Mouse (Mus musculus) midbrain, embryonic 12.5 days (tissue): ENCODE measurements around the gene Spint5. TPM values are rescaled to one million over a fixed set of nuclear protein-coding genes. Genes with fewer than 3 reads are reported as not detected.

ENCODE experiments used
- ATAC-seq: fragments of 200-750 bp; cut with Nextera tagmentation; 2 replicates; pipeline ENCODE4 v1.8.0; 2017; ENCODE audit warnings: low read depth, moderate TSS enrichment, moderate library complexity; ENCODE audit not compliant: low FRiP score
- H3K27ac ChIP-seq: fragments of 300-500 bp; sonication (generic); replicated peaks from 2 replicates; pipeline ENCODE4 v1.5.1; 2016; ENCODE audit warnings: mild to moderate bottlenecking
- H3K27me3 ChIP-seq: fragments of 300-500 bp; sonication (generic); 2 replicates; pipeline ENCODE4 v1.6.1; 2016; ENCODE audit warnings: mild to moderate bottlenecking
- H3K36me3 ChIP-seq: fragments of 300-500 bp; sonication (generic); 2 replicates; pipeline ENCODE4 v1.6.1; 2016
- H3K4me1 ChIP-seq: fragments of 300-500 bp; sonication (generic); 2 replicates; pipeline ENCODE4 v1.6.1; 2016
- H3K4me2 ChIP-seq: fragments of 300-500 bp; sonication (generic); replicated peaks from 2 replicates; pipeline ENCODE4 v1.6.1; 2016; ENCODE audit warnings: mild to moderate bottlenecking, moderate library complexity
- H3K4me3 ChIP-seq: fragments of 300-500 bp; sonication (generic); 2 replicates; pipeline ENCODE4 v1.5.1; 2016; ENCODE audit warnings: mild to moderate bottlenecking
- H3K9ac ChIP-seq: fragments of 300-500 bp; sonication (generic); replicated peaks from 2 replicates; pipeline ENCODE4 v1.6.1; 2016; ENCODE audit warnings: mild to moderate bottlenecking, moderate library complexity
- H3K9me3 ChIP-seq: fragments of 300-500 bp; sonication (generic); 2 replicates; pipeline ENCODE4 v1.6.1; 2016; ENCODE audit warnings: mild to moderate bottlenecking
- WGBS: fragments of 180-500 bp; shearing (Covaris S2); methylation state at CpG from one replicate; pipeline ENCODE4 v1.1.7; 2016; 5-methylcytosine and 5-hydroxymethylcytosine counted together
- polyA plus RNA-seq: library from polyadenylated mRNA; unstranded; fragments of >200 nt; fragmentation: Nextera tagmentation; extraction: Ambion mirVana; gene quantifications from 2 replicates; pipeline ENCODE4 v1.2.1, GENCODE M21; 2016

The Spint5 gene
- polyA plus RNA-seq, 1 experiment from 2014 or later, result not detected

DNA sequence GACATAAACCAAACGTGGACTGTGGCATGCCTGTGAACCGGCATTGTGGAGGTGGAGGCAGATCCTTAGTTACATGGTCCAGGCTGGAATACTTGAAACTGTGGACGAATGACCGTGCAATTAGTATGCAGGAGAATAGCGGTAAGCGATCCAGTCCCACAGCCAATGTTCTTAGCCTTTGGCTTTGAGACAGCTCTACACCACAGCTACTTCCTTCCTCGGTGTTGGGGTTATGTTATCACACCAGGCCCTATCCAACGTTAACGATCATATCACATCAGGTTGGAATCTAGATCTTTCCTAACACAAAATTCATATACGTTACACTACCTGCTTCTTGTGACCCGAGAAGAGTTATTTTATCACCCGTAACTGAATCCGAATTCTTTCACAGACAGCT, 29.9 kb downstream of the Spint5 start:
- no peak overlapping the region for H3K27ac ChIP-seq
- whole genome bisulfite sequencing, result 74% methylated on average over 13 of the region's 13 CpGs
- H3K36me3 ChIP-seq, result peaks cover 24% of the 10 kb centered on the region
- H3K4me3 ChIP-seq, result peak overlapping the region; percentile 76
- ATAC-seq, result no peak
- H3K9me3 ChIP-seq, result no peaks in the 10 kb centered on the region
- H3K4me1 ChIP-seq, result peaks cover 18% of the 10 kb centered on the region
- H3K9ac ChIP-seq, result peak overlapping the region; percentile 84
- 0 out of 2 replicates have a peak, but pooled peaks cover 7% of the 10 kb centered on the region for H3K27me3 ChIP-seq
- H3K4me2 ChIP-seq, result peak overlapping the region; percentile 83

- peaks cover 32% of the 10 kb centered on the region for H3K36me3 ChIP-seq
- peak; percentile 91 for ATAC-seq
- WGBS, result under 1% methylated on average over 64 of the region's 70 CpGs
- H3K4me3 ChIP-seq, result peak within 1 kb of the TSS; percentile 76
- peak within 1 kb of the TSS; percentile 67 for H3K27ac ChIP-seq
- H3K9me3 ChIP-seq, result no peaks in the 10 kb centered on the region
- H3K4me1 ChIP-seq, result peaks cover 18% of the 10 kb centered on the region
- peak within 1 kb of the TSS; percentile 83 for H3K4me2 ChIP-seq
- 0 out of 2 replicates have a peak, but pooled peaks cover 7% of the 10 kb centered on the region for H3K27me3 ChIP-seq
- H3K9ac ChIP-seq, result peak within 1 kb of the TSS; percentile 84
These were observed 30.9 kb downstream of the Spint5 start, which contains the start of the genes Wfdc3 and Dnttip1 for GRCm38 (mm10) chr2:164745843-164746479. TSS of gene Wfdc3 (minus strand) at chr2:164745931. TSS of gene Dnttip1 (plus strand) at chr2:164745983.

DNA sequence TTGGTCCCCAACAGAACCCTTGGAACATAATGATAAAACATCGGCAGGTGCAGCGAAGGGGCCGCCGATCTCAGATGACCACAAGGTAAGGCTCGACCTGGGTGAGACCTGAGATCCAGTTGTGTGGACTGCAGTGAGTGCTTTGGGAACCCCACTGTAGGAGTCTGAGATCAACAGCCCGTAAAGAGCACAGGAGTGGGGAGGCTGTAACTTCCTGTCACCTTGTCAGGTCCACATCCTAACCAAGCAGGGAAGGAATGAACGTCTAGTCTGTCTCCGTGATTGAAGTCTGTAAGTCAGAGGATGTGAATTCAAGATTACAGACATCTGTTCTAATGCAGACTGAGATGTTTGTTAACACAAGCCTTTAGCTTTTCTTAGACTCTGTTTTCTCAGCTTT, 31.6 kb downstream of the Spint5 start:
- Histone ChIP-seq H3K27ac (no peak overlapping the region), H3K4me2 (peak overlapping the region; percentile 83), H3K27me3 (0 out of 2 replicates have a peak, but pooled peaks cover 7% of the 10 kb centered on the region), H3K4me1 (peaks cover 18% of the 10 kb centered on the region), H3K9ac (peak overlapping the region; percentile 84), H3K9me3 (no peaks in the 10 kb centered on the region), H3K36me3 (peaks cover 38% of the 10 kb centered on the region), H3K4me3 (peak overlapping the region; percentile 76)
- 60% methylated on average over 8 of the region's 8 CpGs for WGBS
- ATAC-seq, result no peak

DNA sequence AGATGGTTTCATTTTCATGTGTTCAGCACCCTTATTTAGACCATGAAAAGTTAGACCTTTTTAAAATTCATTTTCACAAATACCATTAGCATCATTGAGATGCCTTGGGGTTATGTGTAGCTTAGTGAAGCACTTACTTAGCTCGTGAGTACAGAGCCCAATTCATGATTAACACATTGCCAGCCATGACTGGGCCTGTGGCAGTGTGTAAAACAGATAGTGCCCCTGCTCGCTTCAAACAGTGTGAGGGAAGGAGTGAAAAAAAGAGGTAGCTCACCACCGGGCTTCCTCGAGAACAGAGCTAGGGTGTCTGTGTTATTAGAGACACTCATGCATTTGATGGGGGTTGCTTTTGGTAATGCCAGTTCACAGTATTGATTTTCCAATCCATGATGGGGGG, 33.1 kb downstream of the Spint5 start:
- no peak overlapping the region for H3K4me2 ChIP-seq
- H3K27me3 ChIP-seq, result 0 out of 2 replicates have a peak, but pooled peaks cover 7% of the 10 kb centered on the region
- H3K4me1 ChIP-seq, result peaks cover 18% of the 10 kb centered on the region
- no peak overlapping the region for H3K27ac ChIP-seq
- H3K9ac ChIP-seq, result no peak overlapping the region
- WGBS, result 88% methylated on average over 4 of the region's 4 CpGs
- no peaks in the 10 kb centered on the region for H3K9me3 ChIP-seq
- H3K36me3 ChIP-seq, result peaks cover 51% of the 10 kb centered on the region
- no peak for ATAC-seq
- no peak overlapping the region for H3K4me3 ChIP-seq

GRCm38 (mm10) chr2:164748991-164749390, 33.9 kb downstream of the Spint5 start:
- H3K4me2 ChIP-seq, result no peak overlapping the region
- no peak overlapping the region for H3K9ac ChIP-seq
- no peaks in the 10 kb centered on the region for H3K9me3 ChIP-seq
- H3K27ac ChIP-seq, result no peak overlapping the region
- H3K36me3 ChIP-seq, result peaks cover 55% of the 10 kb centered on the region
- H3K27me3 ChIP-seq, result 0 out of 2 replicates have a peak, but pooled peaks cover 2% of the 10 kb centered on the region
- H3K4me3 ChIP-seq, result no peak overlapping the region
- H3K4me1 ChIP-seq, result peaks cover 18% of the 10 kb centered on the region
- WGBS, result 91% methylated on average over 6 of the region's 6 CpGs
- no peak for ATAC-seq

- WGBS, result 92% methylated on average over 2 of the region's 2 CpGs
- ATAC-seq, result no peak
- Histone ChIP-seq H3K4me1 (0 out of 2 replicates have a peak, but pooled peaks cover 2% of the 10 kb centered on the region), H3K4me2 (no peak overlapping the region), H3K9me3 (no peaks in the 10 kb centered on the region), H3K27me3 (no peaks in the 10 kb centered on the region), H3K9ac (no peak overlapping the region), H3K4me3 (no peak overlapping the region), H3K36me3 (peaks cover 89% of the 10 kb centered on the region), H3K27ac (no peak overlapping the region)
These were observed 37.3 kb downstream of the Spint5 start for GRCm38 (mm10) chr2:164752454-164752853.

DNA sequence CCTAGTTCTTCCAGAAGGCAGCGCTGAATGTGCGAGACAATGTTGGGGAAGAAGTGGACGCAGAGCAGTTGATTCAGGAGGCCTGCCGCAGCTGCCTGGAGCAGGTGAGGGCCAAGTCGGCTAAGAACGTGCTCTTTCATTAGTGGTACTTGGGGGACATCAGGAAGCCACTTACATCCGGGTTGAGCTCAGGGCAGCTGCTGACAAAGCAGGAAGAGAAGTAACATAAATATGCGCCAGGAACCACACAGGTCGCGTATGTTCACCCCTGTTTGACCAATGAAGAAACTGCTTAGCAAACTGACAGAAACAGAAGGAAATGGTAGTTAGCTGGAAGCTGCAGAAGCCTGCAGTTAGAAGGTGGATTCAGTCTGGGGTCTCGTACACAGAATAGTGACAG, 39.0 kb downstream of the Spint5 start:
- Histone ChIP-seq H3K4me1 (no peaks in the 10 kb centered on the region), H3K36me3 (peaks cover 90% of the 10 kb centered on the region), H3K27ac (no peak overlapping the region), H3K4me2 (no peak overlapping the region), H3K9me3 (no peaks in the 10 kb centered on the region), H3K27me3 (no peaks in the 10 kb centered on the region), H3K9ac (no peak overlapping the region), H3K4me3 (no peak overlapping the region)
- ATAC-seq, result no peak
- 90% methylated on average over 11 of the region's 11 CpGs for WGBS

DNA sequence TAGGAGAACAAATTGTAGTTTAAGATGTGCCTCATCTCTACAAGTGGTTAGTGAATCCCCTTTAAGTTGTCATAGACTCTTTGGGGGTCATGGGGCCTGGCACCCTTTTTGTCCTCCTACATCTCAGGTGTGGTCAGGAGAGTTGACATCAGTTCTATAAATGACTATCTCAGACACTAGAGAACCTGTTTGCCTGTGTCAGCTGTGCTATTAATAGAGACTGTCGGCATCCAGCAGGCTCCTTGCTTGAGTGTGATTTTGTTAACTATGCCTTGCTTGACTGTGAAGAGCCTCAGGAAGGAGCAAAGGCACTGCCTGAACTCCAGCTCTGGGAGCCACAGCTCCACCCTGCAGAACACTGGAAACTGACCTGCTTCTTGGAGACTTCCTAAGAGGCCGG, 39.7 kb downstream of the Spint5 start:
- WGBS, result 98% methylated on average over 2 of the region's 2 CpGs
- Histone ChIP-seq H3K36me3 (peaks cover 91% of the 10 kb centered on the region), H3K4me1 (no peaks in the 10 kb centered on the region), H3K27ac (no peak overlapping the region), H3K9ac (no peak overlapping the region), H3K9me3 (no peaks in the 10 kb centered on the region), H3K4me3 (no peak overlapping the region), H3K4me2 (no peak overlapping the region), H3K27me3 (no peaks in the 10 kb centered on the region)
- ATAC-seq, result no peak

DNA sequence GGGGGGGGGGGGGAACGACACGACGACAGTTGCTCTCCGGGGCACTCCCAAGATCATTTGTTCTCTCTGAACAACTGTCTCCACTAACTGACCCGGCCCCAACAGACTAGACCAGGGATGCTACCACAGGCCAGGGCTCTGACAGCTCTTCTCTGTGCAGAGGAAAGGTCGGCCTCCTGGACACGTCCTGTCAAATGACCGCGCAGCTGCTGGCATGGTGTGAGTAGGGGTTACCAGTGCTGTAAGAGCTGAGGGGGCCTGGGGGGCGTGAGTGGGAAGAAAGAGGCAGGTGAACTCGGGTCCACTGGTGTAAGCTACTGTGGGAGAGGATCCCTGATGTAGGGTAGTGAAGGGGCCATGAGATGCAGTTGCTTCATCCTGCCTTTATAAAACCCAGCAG, 42.7 kb downstream of the Spint5 start:
- Histone ChIP-seq H3K27me3 (no peaks in the 10 kb centered on the region), H3K4me3 (no peak overlapping the region), H3K27ac (no peak overlapping the region), H3K9me3 (no peaks in the 10 kb centered on the region), H3K4me1 (no peaks in the 10 kb centered on the region), H3K9ac (no peak overlapping the region), H3K36me3 (peaks cover 95% of the 10 kb centered on the region), H3K4me2 (no peak overlapping the region)
- WGBS, result 92% methylated on average over 11 of the region's 11 CpGs
- no peak for ATAC-seq

DNA sequence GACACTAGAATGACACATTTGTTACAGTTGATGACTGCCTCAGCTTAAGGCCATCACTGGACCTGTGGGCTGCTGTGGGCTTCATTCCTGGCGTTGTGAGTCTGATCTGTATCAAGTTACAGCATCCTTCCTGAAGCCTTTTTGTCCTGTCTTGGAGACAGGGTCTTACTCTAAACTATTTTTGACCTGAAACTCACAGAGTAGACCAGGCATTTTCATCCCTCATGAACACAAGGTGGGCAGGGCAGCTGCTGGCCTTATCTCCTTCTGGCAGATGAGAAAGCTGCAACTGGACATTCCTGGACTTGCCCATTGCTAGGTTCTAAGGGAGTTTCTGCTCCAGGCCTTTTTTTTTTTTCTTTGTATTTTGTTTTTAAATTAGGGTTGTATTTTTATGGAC, 43.6 kb downstream of the Spint5 start:
- Histone ChIP-seq H3K9ac (no peak overlapping the region), H3K4me1 (no peaks in the 10 kb centered on the region), H3K36me3 (peaks cover 100% of the 10 kb centered on the region), H3K27ac (no peak overlapping the region), H3K27me3 (no peaks in the 10 kb centered on the region), H3K4me2 (no peak overlapping the region), H3K9me3 (no peaks in the 10 kb centered on the region), H3K4me3 (no peak overlapping the region)
- no peak for ATAC-seq
- 88% methylated on average over 1 of the region's 1 CpGs for WGBS

DNA sequence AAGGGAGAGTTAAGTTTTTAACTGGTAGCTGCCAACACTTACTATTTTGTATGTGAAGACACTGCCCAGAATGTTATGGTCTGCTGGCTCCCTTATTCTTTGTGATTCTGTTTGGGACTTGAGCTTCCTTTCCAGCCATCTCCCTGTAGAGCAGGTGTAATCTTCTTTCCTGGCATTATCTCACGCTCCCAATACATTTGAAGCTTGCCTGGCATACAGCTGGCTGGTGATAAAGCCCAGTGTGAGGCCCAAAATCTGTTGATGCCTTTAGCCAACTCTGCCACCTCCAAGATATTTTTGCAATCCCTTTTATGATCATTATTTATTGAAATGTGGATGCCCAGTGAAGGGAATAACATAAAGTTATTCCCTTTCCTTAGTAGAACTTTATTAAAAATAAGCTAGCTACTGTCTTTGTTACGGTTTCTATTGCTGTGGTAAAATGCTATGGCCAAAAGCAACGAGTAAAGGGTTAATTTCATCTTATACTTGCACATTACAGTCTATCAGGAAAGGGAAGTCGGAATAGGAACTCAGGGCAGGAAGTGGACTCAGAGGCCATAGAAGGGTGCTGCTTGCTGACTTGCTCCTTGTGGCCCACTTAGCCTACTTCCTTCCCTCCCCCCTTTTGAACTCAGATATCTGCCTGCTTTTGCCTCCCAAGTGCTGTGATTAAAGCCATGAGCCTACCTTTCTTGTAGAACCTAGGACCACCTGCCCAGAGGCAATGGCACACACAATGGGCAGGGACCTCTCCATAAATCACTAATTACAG, 45.1 kb downstream of the Spint5 start:
- H3K36me3 ChIP-seq, result peaks cover 91% of the 10 kb centered on the region
- ATAC-seq, result no peak
- no peak overlapping the region for H3K4me3 ChIP-seq
- H3K9me3 ChIP-seq, result no peaks in the 10 kb centered on the region
- no peak overlapping the region for H3K9ac ChIP-seq
- H3K4me1 ChIP-seq, result no peaks in the 10 kb centered on the region
- no peak overlapping the region for H3K4me2 ChIP-seq
- WGBS, result 89% methylated on average over 4 of the region's 4 CpGs
- H3K27ac ChIP-seq, result no peak overlapping the region
- no peaks in the 10 kb centered on the region for H3K27me3 ChIP-seq

DNA sequence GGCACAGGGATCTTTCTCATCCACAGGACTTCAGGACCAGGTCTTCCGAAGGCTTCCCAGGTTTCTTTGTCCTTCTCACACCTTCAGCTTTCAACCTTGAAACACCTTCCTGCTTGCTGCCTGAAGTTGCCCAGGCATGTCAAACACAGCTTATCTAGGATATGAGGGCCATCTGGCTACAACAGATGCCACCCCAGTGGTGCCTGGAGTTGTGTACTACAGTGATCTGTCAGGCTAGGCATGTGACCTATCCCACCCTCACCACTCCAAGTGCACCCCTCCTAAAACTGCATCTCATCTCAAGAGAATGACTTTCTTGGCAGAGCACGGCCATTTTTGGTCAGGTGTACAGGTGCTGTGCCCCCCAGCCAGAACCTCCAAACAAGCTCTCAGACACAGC, 46.4 kb downstream of the Spint5 start:
- Histone ChIP-seq H3K4me1 (no peaks in the 10 kb centered on the region), H3K27ac (no peak overlapping the region), H3K9ac (no peak overlapping the region), H3K4me2 (no peak overlapping the region), H3K4me3 (no peak overlapping the region), H3K27me3 (no peaks in the 10 kb centered on the region), H3K36me3 (peaks cover 91% of the 10 kb centered on the region), H3K9me3 (no peaks in the 10 kb centered on the region)
- ATAC-seq, result no peak
- 95% methylated on average over 2 of the region's 2 CpGs for WGBS
